Mouse (Mus musculus) MEL (cell line): ENCODE results near the gene Apobec3. TPM values are rescaled to one million over a fixed set of nuclear protein-coding genes. Genes with fewer than 3 reads are reported as not detected.

Experiments
- DNase-seq: peaks from one replicate; pipeline ENCODE4 v3.0.0; 2011; ENCODE audit warnings: low read depth, low spot score
- H3K27ac ChIP-seq: 2 replicates; pipeline ENCODE4 v1.5.1; 2012; ENCODE audit warnings: low read depth, mild to moderate bottlenecking, control low read depth, low read length, moderate library complexity; ENCODE audit not compliant: control insufficient read depth
- H3K27me3 ChIP-seq, 2 experiments: fragments of 150-350 bp in 1 of 2; sonication (generic) in 1 of 2; 2 replicates each; pipeline ENCODE4 v1.6.1; 2012; ENCODE audit warnings: low read length in 2 of 2, mild to moderate bottlenecking in 2 of 2, improper control_type of control experiment in 1 of 2, moderate library complexity in 1 of 2; ENCODE audit not compliant: insufficient read depth in 2 of 2, control insufficient read depth in 1 of 2
- H3K36me3 ChIP-seq, 2 experiments: 2 replicates each; pipeline ENCODE4 v1.6.1; 2012 to 2014; ENCODE audit warnings: low read length in 2 of 2, improper control_type of control experiment in 1 of 2, inconsistent platforms in 1 of 2, mild to moderate bottlenecking in 1 of 2; ENCODE audit not compliant: insufficient read depth in 2 of 2, control insufficient read depth in 1 of 2
- H3K4me1 ChIP-seq, 2 experiments: fragments of 150-350 bp in 1 of 2; sonication (generic) in 1 of 2; 2 replicates each; pipeline ENCODE4 v1.6.1; 2012; ENCODE audit warnings: low read length in 2 of 2, improper control_type of control experiment in 1 of 2, mild to moderate bottlenecking in 1 of 2; ENCODE audit not compliant: insufficient read depth in 2 of 2, control insufficient read depth in 1 of 2
- H3K4me3 ChIP-seq, 2 experiments: fragments of 150-350 bp in 1 of 2; sonication (generic) in 1 of 2; 2 replicates each; pipeline ENCODE4 v1.5.1; 2012; ENCODE audit warnings: low read depth in 2 of 2, low read length in 2 of 2, mild to moderate bottlenecking in 2 of 2, moderate library complexity in 2 of 2, control low read depth in 1 of 2, improper control_type of control experiment in 1 of 2; ENCODE audit not compliant: control insufficient read depth in 1 of 2, insufficient read depth in 1 of 2
- H3K79me2 ChIP-seq: 2 replicates; pipeline ENCODE4 v1.6.1; 2012; ENCODE audit warnings: mild to moderate bottlenecking, low read length, moderate library complexity; ENCODE audit not compliant: control insufficient read depth, poor library complexity, insufficient read depth
- H3K9ac ChIP-seq: 2 replicates; pipeline ENCODE4 v1.6.1; 2012; ENCODE audit warnings: low read depth, mild to moderate bottlenecking, control low read depth, low read length, moderate library complexity; ENCODE audit not compliant: control insufficient read depth, poor library complexity, severe bottlenecking
- H3K9me3 ChIP-seq: fragments of 150-350 bp; sonication (generic); replicated peaks from 2 replicates; pipeline ENCODE4 v1.6.1; 2012; ENCODE audit warnings: mild to moderate bottlenecking, low read length, improper control_type of control experiment, moderate library complexity; ENCODE audit not compliant: insufficient read depth
- CTCF ChIP-seq, 3 experiments: IDR thresholded peaks in 2 of 3; conservative IDR thresholded peaks in 1 of 3; 2 replicates each; pipeline ENCODE4 v1.5.1; 2011 to 2012; ENCODE audit warnings: low read length in 3 of 3, low read depth in 2 of 3, mild to moderate bottlenecking in 2 of 3, improper control_type of control experiment in 1 of 3, inconsistent platforms in 1 of 3, mixed read lengths in 1 of 3, moderate library complexity in 1 of 3; ENCODE audit not compliant: control insufficient read depth in 1 of 3, insufficient read depth in 1 of 3, poor library complexity in 1 of 3, severe bottlenecking in 1 of 3
- E2F4 ChIP-seq: IDR thresholded peaks from 2 replicates; pipeline ENCODE4 v1.6.1; 2011; ENCODE audit warnings: low read depth, low read length, improper control_type of control experiment, borderline replicate concordance
- ETS1 ChIP-seq: IDR thresholded peaks from 2 replicates; pipeline ENCODE4 v1.6.1; 2012; ENCODE audit warnings: low read depth, mild to moderate bottlenecking, inconsistent platforms, low read length, improper control_type of control experiment, moderate library complexity
- HCFC1 ChIP-seq: IDR thresholded peaks from 2 replicates; pipeline ENCODE4 v1.6.1; 2012; ENCODE audit warnings: low read depth, mild to moderate bottlenecking, inconsistent platforms, low read length, improper control_type of control experiment, moderate library complexity
- JUND ChIP-seq: IDR thresholded peaks from 2 replicates; pipeline ENCODE4 v1.6.1; 2011; ENCODE audit warnings: low read depth, mild to moderate bottlenecking, improper control_type of control experiment, low read length
- MXI1 ChIP-seq: IDR thresholded peaks from 2 replicates; pipeline ENCODE4 v1.6.1; 2011; ENCODE audit warnings: mild to moderate bottlenecking, low read depth, low read length, improper control_type of control experiment
- NELFE ChIP-seq: IDR thresholded peaks from 2 replicates; pipeline ENCODE4 v1.6.1; 2011; ENCODE audit warnings: low read depth, low read length, improper control_type of control experiment
- NRF1 ChIP-seq: IDR thresholded peaks from 2 replicates; pipeline ENCODE4 v1.6.1; 2014; ENCODE audit warnings: low read depth, mild to moderate bottlenecking, inconsistent platforms, low read length, improper control_type of control experiment, moderate library complexity; ENCODE audit not compliant: poor library complexity, insufficient read depth, severe bottlenecking
- POLR2A ChIP-seq, 2 experiments: IDR thresholded peaks; 2 replicates each; pipeline ENCODE4 v1.6.1; 2011 to 2012; ENCODE audit warnings: low read length in 2 of 2, mild to moderate bottlenecking in 2 of 2, control low read depth in 1 of 2, improper control_type of control experiment in 1 of 2, low read depth in 1 of 2, moderate library complexity in 1 of 2; ENCODE audit not compliant: control insufficient read depth in 1 of 2, insufficient read depth in 1 of 2, poor library complexity in 1 of 2
- RCOR1 ChIP-seq: IDR thresholded peaks from 2 replicates; pipeline ENCODE4 v1.6.1; 2012; ENCODE audit warnings: low read depth, mild to moderate bottlenecking, inconsistent platforms, low read length, improper control_type of control experiment
- SIN3A ChIP-seq: IDR thresholded peaks from 2 replicates; pipeline ENCODE4 v1.6.1; 2012; ENCODE audit warnings: low read length, improper control_type of control experiment, inconsistent platforms
- ZC3H11A ChIP-seq: IDR thresholded peaks from 2 replicates; pipeline ENCODE4 v1.6.1; 2012; ENCODE audit warnings: low read depth, mild to moderate bottlenecking, inconsistent platforms, low read length, improper control_type of control experiment
- ZMIZ1 ChIP-seq: IDR thresholded peaks from 2 replicates; pipeline ENCODE4 v1.6.1; 2012; ENCODE audit warnings: low read depth, mild to moderate bottlenecking, inconsistent platforms, low read length, improper control_type of control experiment, moderate library complexity
- ZNF384 ChIP-seq: IDR thresholded peaks from 2 replicates; pipeline ENCODE4 v1.6.1; 2012; ENCODE audit warnings: low read depth, mild to moderate bottlenecking, inconsistent platforms, low read length, improper control_type of control experiment
- polyA plus RNA-seq, 2 experiments: library from polyadenylated mRNA; stranded (reverse) in 1 of 2; unstranded in 1 of 2; fragments of >175 nt in 1 of 2; fragments of >200 nt in 1 of 2; gene quantifications; 2 replicates each; pipeline versions ENCODE4 v1.2.1 to v1.2.4; 2012; ENCODE audit warnings: low replicate concordance in 2 of 2, low read depth in 1 of 2; ENCODE audit not compliant: insufficient read length in 2 of 2, insufficient read depth in 1 of 2, missing spikeins in 1 of 2
- total RNA-seq: library from RNA; depleted of rRNA; stranded (reverse); fragments of 300-350 nt; gene quantifications from 2 replicates; pipeline ENCODE4 v1.2.3, GENCODE M21; 2012

Apobec3 gene
- total and polyA plus RNA-seq, 3 experiments: 22.2 to 38.6 TPM; not detected in 1

GRCm38 (mm10) chr15:79931496-79932141, 40.2 kb downstream of the Apobec3 start:
- Histone ChIP-seq H3K36me3 (peaks cover 0 to 10% of the 10 kb centered on the region in 2 experiments; a peak in 2 of 4 replicates), H3K9ac (no peak overlapping the region), H3K9me3 (no peaks in the 10 kb centered on the region), H3K4me1 (peaks cover 11 to 28% of the 10 kb centered on the region in 2 experiments), H3K79me2 (no peaks in the 10 kb centered on the region; the same call in 1 of the 2 replicates), H3K27ac (no peak overlapping the region)
- no peak for DNase-seq
- TF ChIP-seq E2F4 (no peak), ZC3H11A (no peak), SIN3A (no peak), NELFE (no peak), CTCF (IDR thresholded peaks at IDR 0.05 in 2 of 3, conservative IDR thresholded peaks at IDR 0.05 in 1 of 3; ENCODE audit: control insufficient read depth in 1 of 3, insufficient read depth in 1 of 3, low read depth in 2 of 3, low read length in 3 of 3, poor library complexity in 1 of 3, severe bottlenecking in 1 of 3) (no peak), ETS1 (no peak), ZMIZ1 (no peak), JUND (no peak)
- TF ChIP-seq, all 39 proteins: peak for 0
- peak overlapping the region; percentile 65 to 73 for H3K4me3 ChIP-seq
- H3K27me3 ChIP-seq: no peaks in the 10 kb centered on the region

- H3K4me1 ChIP-seq: peaks cover 11 to 23% of the 10 kb centered on the region in 2 experiments
- no peaks in the 10 kb centered on the region for H3K27me3 ChIP-seq
- peak; percentile 93 for DNase-seq
- H3K4me3 ChIP-seq: peak overlapping the region; percentile 65 to 73
- no peaks in the 10 kb centered on the region for H3K9me3 ChIP-seq
- peak overlapping the region; percentile 75 for H3K9ac ChIP-seq
- H3K36me3 ChIP-seq: peaks cover 0 to 8% of the 10 kb centered on the region in 2 experiments; a peak in 2 of 4 replicates
- TF ChIP-seq NRF1: peak; percentile 80
- TF ChIP-seq RCOR1: no peak
- no peak for TF ChIP-seq ZNF384
- TF ChIP-seq MXI1: peak; percentile 52; the same call in 1 of the 2 replicates
- peak; percentile 52 to 61; a peak in 2 of 4 replicates for TF ChIP-seq POLR2A (IDR thresholded peaks at IDR 0.05; ENCODE audit: control insufficient read depth in 1 of 2, insufficient read depth in 1 of 2, low read depth in 1 of 2, low read length in 2 of 2, poor library complexity in 1 of 2)
- TF ChIP-seq HCFC1: peak; percentile 54; the same call in 1 of the 2 replicates
- peak; percentile 48 for TF ChIP-seq NELFE
- no peaks in the 10 kb centered on the region for H3K79me2 ChIP-seq
- 0 out of 2 replicates have a peak overlapping the region, but pooled peaks have one; percentile 16 for H3K27ac ChIP-seq
Measured at GRCm38 (mm10) chr15:79932323-79932987, 41.0 kb downstream of the Apobec3 start.
